Mouse (Mus musculus): ENCODE measurements around the gene Fam216a.
"Not testable (repeated sequence)": the region's sequence is repeated elsewhere in the genome, so short reads cannot be mapped to it uniquely, and the experiment has no call there.

Fam216a gene

DNA sequence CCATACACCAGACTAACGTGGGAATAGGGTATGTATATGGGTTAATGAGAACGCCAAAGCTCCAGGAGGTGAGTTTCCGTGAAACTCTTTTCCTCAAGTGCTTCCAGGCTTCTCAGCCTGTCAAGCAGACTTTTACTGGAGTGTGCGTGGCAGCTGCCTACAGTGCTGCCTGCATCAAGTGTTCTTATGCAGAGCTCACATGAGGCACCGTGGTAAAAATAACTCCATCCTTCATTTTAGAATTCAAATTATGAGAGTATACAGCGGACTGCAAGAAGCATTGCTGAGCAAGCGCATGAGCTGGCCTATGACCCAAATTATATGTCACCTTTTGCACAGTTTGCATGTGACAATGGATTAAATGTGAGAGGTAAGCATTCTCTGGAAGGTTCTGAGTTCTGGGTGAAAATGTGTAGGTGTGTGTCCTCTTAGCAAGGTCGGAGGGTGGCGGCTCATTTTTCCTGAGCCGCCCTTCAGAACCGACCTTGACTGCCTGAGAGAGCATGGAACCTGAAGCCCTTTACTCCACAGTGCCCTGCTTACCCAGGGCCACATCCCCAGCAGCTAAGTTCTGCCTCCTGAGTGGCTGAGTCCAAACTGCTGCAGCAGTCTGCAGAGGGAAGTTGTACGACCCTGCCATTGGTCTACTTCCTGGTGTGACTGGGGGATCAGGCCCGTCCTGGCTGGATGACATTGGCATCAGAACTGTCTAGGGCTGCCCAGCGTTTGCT is 52.5 kb downstream of the Fam216a start:
- DNase-seq: no peak

DNA sequence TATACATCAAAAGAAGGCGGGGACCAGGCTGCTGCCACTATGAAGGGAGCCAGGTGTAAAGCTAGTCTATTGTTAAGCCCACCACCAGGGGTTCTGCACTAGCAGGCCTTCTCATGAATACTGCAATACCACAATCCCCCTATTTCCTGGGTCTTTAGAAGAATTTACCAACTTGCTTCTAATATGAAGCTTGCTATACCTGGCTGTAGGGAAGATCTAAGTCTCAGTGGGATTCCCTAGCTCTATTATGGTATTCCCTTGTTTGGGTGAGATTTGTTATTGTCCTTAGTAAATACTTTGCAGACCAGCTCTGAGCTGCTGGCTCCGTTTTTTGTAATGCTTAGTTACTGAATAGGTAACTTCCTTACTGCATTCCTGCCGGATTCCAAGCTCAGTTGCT is 53.2 kb downstream of the Fam216a start:
- DNase-seq: not testable (repeated sequence)

DNA sequence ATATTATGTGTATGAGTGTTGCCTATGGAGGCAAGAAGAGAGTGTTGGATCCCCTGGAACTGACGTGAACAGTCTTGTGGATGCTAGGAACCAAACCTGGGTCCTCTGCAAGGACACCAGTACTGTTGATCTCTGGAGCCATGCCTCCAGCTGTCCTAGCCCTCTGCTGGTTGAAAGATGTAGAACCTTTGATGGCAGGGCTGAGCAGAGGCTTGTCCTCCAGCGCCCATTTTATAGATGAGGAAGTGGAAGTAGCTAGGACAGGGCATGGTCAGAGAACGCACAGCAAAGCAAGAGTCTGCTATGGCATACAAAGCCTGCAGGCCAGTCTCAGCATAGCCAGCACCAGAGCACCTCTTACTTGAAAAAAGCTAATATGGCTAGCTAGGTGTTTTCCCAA is 54.1 kb downstream of the Fam216a start:
- peak; percentile 25 for DNase-seq

DNA sequence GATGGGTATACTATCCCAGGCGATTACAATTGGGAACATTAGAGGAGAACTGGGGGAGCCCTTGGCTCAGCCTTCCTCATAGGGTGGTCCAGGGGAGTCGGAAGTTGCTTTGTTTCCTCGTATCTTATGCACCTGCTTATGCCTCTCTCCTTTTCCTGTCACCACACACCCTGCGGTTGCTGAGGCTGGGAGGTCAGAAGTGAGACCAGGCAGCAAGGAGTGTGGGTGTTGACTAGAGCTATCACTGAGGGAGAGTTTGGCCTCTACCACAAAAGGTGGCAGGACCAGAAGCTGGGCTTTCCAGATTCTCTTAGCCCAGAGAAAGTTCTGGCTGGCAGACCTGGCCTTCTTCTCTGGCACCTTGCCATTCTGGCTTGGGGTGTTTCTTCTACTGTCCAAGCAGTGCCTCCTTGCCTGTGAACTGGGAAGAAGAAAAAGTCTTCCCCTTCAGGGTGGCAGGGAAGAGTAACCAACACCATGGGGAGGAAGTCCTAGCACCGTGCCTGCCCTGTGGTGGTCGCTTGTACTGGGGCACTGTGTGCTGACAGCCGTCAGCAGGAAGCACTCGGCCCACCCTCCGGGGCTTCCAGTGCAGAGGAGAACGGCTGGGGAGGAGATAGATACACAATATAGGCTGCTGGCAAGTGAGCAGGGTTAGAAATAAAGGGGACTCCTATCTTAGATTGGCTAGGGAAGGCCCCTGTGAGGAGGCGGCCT is 54.7 kb downstream of the Fam216a start:
- DNase-seq: no peak

DNA sequence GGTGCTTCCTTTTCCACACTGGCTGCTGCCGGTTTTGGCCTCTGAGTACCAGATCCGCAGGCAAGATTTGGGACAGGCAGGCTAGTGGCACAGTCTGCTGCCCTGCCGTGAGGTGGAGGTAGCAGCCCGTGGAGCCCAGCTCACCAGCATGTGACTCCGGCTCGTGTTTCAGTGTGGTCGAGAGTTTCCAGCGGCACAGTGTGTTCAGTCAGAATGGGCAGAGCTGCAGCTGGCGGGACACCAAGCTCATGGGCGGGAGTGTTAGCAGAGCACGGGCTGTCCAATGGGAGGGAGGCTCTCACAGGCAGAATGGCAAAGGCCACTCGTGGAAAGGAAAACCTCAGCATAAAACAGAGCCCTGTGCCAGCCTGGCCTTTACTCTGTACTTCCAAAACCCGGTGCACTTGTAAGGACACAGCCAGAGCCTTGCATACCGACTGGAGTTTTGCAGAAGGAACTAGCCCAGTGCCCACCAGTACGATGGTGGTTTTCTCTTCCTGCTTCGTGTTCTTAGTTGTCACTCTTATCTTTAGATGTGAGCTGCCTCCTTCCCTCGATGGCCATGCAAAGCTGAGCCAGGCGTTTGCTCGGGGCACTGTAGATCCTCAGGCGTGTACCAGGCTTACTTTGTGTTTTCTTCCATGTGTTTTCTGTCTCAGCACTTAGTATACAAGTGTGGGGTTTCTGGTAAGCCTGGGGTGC is 57.0 kb downstream of the Fam216a start:
- peak; percentile 26 for DNase-seq

Data from liver (tissue).